Mouse (Mus musculus) layer of hippocampus, adult 9-11 months (tissue): Measurements from ENCODE around the gene Nop53.
"Not testable (repeated sequence)": the region's sequence is repeated elsewhere in the genome, so short reads cannot be mapped to it uniquely, and the experiment has no call there.

Source experiments
- DNase-seq: peaks from one replicate; pipeline ENCODE4 v3.0.0; 2022

The Nop53 gene

GRCm38 (mm10) chr7:15918371-15918770, 27.5 kb downstream of the Nop53 start:
- no peak for DNase-seq

- no peak for DNase-seq
These were observed 28.9 kb downstream of the Nop53 start for GRCm38 (mm10) chr7:15916996-15917395.

GRCm38 (mm10) chr7:15916134-15916723, 29.6 kb downstream of the Nop53 start:
- no peak for DNase-seq

GRCm38 (mm10) chr7:15915695-15916094, 30.2 kb downstream of the Nop53 start:
- DNase-seq = not testable (repeated sequence)

- DNase-seq = no peak
These were observed 31.1 kb downstream of the Nop53 start for GRCm38 (mm10) chr7:15914751-15915150.

GRCm38 (mm10) chr7:15914252-15914651, 31.6 kb downstream of the Nop53 start:
- no peak for DNase-seq

GRCm38 (mm10) chr7:15912183-15912582, 33.7 kb downstream of the Nop53 start:
- DNase-seq = peak; percentile 60

- DNase-seq = no peak
These were observed 35.4 kb downstream of the Nop53 start for GRCm38 (mm10) chr7:15910521-15910920.

- no peak for DNase-seq
These were observed 37.8 kb downstream of the Nop53 start for GRCm38 (mm10) chr7:15907971-15908590.

- no peak for DNase-seq
These were observed 39.3 kb downstream of the Nop53 start for GRCm38 (mm10) chr7:15906602-15907001.

- no peak for DNase-seq
These were observed 40.0 kb downstream of the Nop53 start for GRCm38 (mm10) chr7:15905861-15906260.

GRCm38 (mm10) chr7:15901366-15902048, 44.4 kb downstream of the Nop53 start:
- DNase-seq = no peak

- DNase-seq = no peak
These were observed 51.6 kb downstream of the Nop53 start for GRCm38 (mm10) chr7:15894251-15894650.
